Mouse (Mus musculus): ENCODE measurements around the gene Mgmt.

GRCm38 (mm10) chr7:137008321-137008720 is 113.9 kb downstream of the Mgmt start:
- no peak for TF ChIP-seq POLR2A (IDR thresholded peaks at IDR 0.05; ENCODE audit: borderline replicate concordance, control insufficient read depth, low read depth, low read length)
- TF ChIP-seq CTCF (IDR thresholded peaks at IDR 0.05; ENCODE audit: control insufficient read depth, insufficient read depth, low read length): no peak
